Mouse (Mus musculus): Measurements from ENCODE around the gene Itga3. TPM values are rescaled to one million over a fixed set of nuclear protein-coding genes. Genes with fewer than 3 reads are reported as not detected.

Itga3 gene
- total and polyA plus RNA-seq, 3 experiments, result not detected

- TF ChIP-seq ETS1 (IDR thresholded peaks at IDR 0.05; ENCODE audit: low read depth, low read length) (no peak), SMC3 (IDR thresholded peaks at IDR 0.05; ENCODE audit: low read depth, low read length) (no peak), SIN3A (IDR thresholded peaks at IDR 0.05; ENCODE audit: low read length) (no peak)
Measured at GRCm38 (mm10) chr11:95072804-95073203, 3.8 kb downstream of the Itga3 start (continued).

GRCm38 (mm10) chr11:95072136-95072535, 4.5 kb downstream of the Itga3 start:
- DNase-seq (ENCODE audit: low read depth, low spot score), result no peak
- Histone ChIP-seq H3K9ac (ENCODE audit: control insufficient read depth, low read depth, low read length, poor library complexity, severe bottlenecking) (no peak overlapping the region), H3K4me3 (ENCODE audit: control insufficient read depth in 1 of 2, insufficient read depth in 1 of 2, low read depth in 2 of 2, low read length in 2 of 2) (no peak overlapping the region), H3K36me3 (ENCODE audit: control insufficient read depth in 1 of 2, insufficient read depth in 2 of 2, low read length in 2 of 2) (no peaks in the 10 kb centered on the region), H3K27ac (ENCODE audit: control insufficient read depth, low read depth, low read length) (no peak overlapping the region), H3K9me3 (replicated peaks; ENCODE audit: insufficient read depth, low read length) (no peaks in the 10 kb centered on the region), H3K27me3 (ENCODE audit: control insufficient read depth in 1 of 2, insufficient read depth in 2 of 2, low read length in 2 of 2) (peaks cover 10 to 15% of the 10 kb centered on the region in 2 experiments), H3K79me2 (ENCODE audit: control insufficient read depth, insufficient read depth, low read length, poor library complexity) (no peaks in the 10 kb centered on the region), H3K4me1 (ENCODE audit: control insufficient read depth in 1 of 2, insufficient read depth in 2 of 2, low read length in 2 of 2) (no peaks in the 10 kb centered on the region)
- TF ChIP-seq GATA1 (IDR thresholded peaks at IDR 0.05; ENCODE audit: low read depth, low read length) (no peak), MAX (IDR thresholded peaks at IDR 0.05; ENCODE audit: low read length) (no peak), SIN3A (IDR thresholded peaks at IDR 0.05; ENCODE audit: low read length) (no peak), ELF1 (IDR thresholded peaks at IDR 0.05; ENCODE audit: low read depth, low read length) (no peak)

GRCm38 (mm10) chr11:95071266-95071665, 5.3 kb downstream of the Itga3 start:
- Histone ChIP-seq H3K36me3 (ENCODE audit: control insufficient read depth in 1 of 2, insufficient read depth in 2 of 2, low read length in 2 of 2) (no peaks in the 10 kb centered on the region), H3K4me1 (ENCODE audit: control insufficient read depth in 1 of 2, insufficient read depth in 2 of 2, low read length in 2 of 2) (no peaks in the 10 kb centered on the region), H3K79me2 (ENCODE audit: control insufficient read depth, insufficient read depth, low read length, poor library complexity) (no peaks in the 10 kb centered on the region), H3K9ac (ENCODE audit: control insufficient read depth, low read depth, low read length, poor library complexity, severe bottlenecking) (no peak overlapping the region), H3K27me3 (ENCODE audit: control insufficient read depth in 1 of 2, insufficient read depth in 2 of 2, low read length in 2 of 2) (peaks cover 10 to 15% of the 10 kb centered on the region in 2 experiments), H3K27ac (ENCODE audit: control insufficient read depth, low read depth, low read length) (no peak overlapping the region), H3K4me3 (ENCODE audit: control insufficient read depth in 1 of 2, insufficient read depth in 1 of 2, low read depth in 2 of 2, low read length in 2 of 2) (no peak overlapping the region), H3K9me3 (replicated peaks; ENCODE audit: insufficient read depth, low read length) (no peaks in the 10 kb centered on the region)
- DNase-seq (ENCODE audit: low read depth, low spot score), result no peak
- TF ChIP-seq NELFE (IDR thresholded peaks at IDR 0.05; ENCODE audit: low read depth, low read length), result no peak
- TF ChIP-seq RAD21 (IDR thresholded peaks at IDR 0.05; ENCODE audit: low read depth, low read length), result no peak
- no peak for TF ChIP-seq NRF1 (IDR thresholded peaks at IDR 0.05; ENCODE audit: insufficient read depth, low read depth, low read length, poor library complexity, severe bottlenecking)
- TF ChIP-seq MYB (IDR thresholded peaks at IDR 0.05; ENCODE audit: low read depth, low read length), result no peak
- no peak for TF ChIP-seq CTCF (IDR thresholded peaks at IDR 0.05 in 2 of 3, conservative IDR thresholded peaks at IDR 0.05 in 1 of 3; ENCODE audit: control insufficient read depth in 1 of 3, insufficient read depth in 1 of 3, low read depth in 2 of 3, low read length in 3 of 3, poor library complexity in 1 of 3, severe bottlenecking in 1 of 3)
- no peak for TF ChIP-seq CHD1 (IDR thresholded peaks at IDR 0.05; ENCODE audit: low read depth, low read length)
- TF ChIP-seq POLR2AphosphoS5 (IDR thresholded peaks at IDR 0.05; ENCODE audit: borderline replicate concordance, low read depth, low read length), result no peak
- no peak for TF ChIP-seq ZNF384 (IDR thresholded peaks at IDR 0.05; ENCODE audit: low read depth, low read length)
- TF ChIP-seq TAL1 (IDR thresholded peaks at IDR 0.05; ENCODE audit: low read length), result no peak
- TF ChIP-seq USF2 (IDR thresholded peaks at IDR 0.05; ENCODE audit: borderline replicate concordance in 1 of 2, insufficient read depth in 1 of 2, low read depth in 1 of 2, low read length in 2 of 2), result no peak
- TF ChIP-seq EP300 (IDR thresholded peaks at IDR 0.05; ENCODE audit: low read depth in 1 of 2, low read length in 2 of 2), result no peak
- TF ChIP-seq SMC3 (IDR thresholded peaks at IDR 0.05; ENCODE audit: low read depth, low read length), result no peak
- TF ChIP-seq MAX (IDR thresholded peaks at IDR 0.05; ENCODE audit: low read length), result no peak
- TF ChIP-seq TBP (IDR thresholded peaks at IDR 0.05; ENCODE audit: low read depth, low read length), result no peak
- no peak for TF ChIP-seq MXI1 (IDR thresholded peaks at IDR 0.05; ENCODE audit: low read depth, low read length)
- no peak for TF ChIP-seq ZKSCAN1 (IDR thresholded peaks at IDR 0.05; ENCODE audit: low read depth, low read length)
- no peak for TF ChIP-seq GABPA (IDR thresholded peaks at IDR 0.05; ENCODE audit: low read depth, low read length)
- no peak for TF ChIP-seq ELF1 (IDR thresholded peaks at IDR 0.05; ENCODE audit: low read depth, low read length)
- TF ChIP-seq ETS1 (IDR thresholded peaks at IDR 0.05; ENCODE audit: low read depth, low read length), result no peak
- TF ChIP-seq UBTF (IDR thresholded peaks at IDR 0.05; ENCODE audit: borderline replicate concordance, insufficient read depth, low read depth, low read length), result no peak

Measured in MEL (cell line).